Mouse (Mus musculus): ENCODE data around the gene Srp68.
"Not testable (repeated sequence)": the region's sequence is repeated elsewhere in the genome, so short reads cannot be mapped to it uniquely, and the experiment has no call there.

Srp68 gene

GRCm38 (mm10) chr11:116283982-116284381 lies 10.0 kb upstream of the Srp68 start:
- no peak for DNase-seq (ENCODE audit: low read depth in 1 of 2, low spot score in 2 of 2)

- no peak for DNase-seq (ENCODE audit: low read depth in 1 of 2, low spot score in 2 of 2)
Observed at GRCm38 (mm10) chr11:116282912-116283521, 9.0 kb upstream of the Srp68 start.

DNA sequence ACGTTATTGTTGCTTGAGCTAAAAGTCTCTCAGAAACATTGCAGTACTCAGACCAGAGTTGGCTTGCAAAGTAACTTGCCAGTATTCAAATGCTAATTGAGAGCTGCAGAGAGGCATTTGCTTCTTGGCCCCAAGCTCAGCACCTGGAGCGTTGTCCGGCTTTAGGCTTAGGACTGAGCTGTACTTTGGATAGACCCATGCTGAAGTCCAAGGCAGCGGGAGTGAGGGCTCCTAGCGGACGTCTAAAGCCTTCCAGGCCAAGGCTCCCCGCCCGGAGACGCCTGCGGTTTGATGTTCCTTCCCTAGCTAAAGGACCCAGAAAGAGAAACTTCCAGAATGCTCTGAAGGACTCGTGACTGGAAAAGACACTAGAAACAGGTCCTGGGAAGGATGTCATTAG lies 8.1 kb upstream of the Srp68 start:
- DNase-seq (ENCODE audit: low read depth in 1 of 2, low spot score in 2 of 2), result no peak

GRCm38 (mm10) chr11:116281671-116282070 lies 7.7 kb upstream of the Srp68 start:
- no peak for DNase-seq (ENCODE audit: low read depth in 1 of 2, low spot score in 2 of 2)

DNA sequence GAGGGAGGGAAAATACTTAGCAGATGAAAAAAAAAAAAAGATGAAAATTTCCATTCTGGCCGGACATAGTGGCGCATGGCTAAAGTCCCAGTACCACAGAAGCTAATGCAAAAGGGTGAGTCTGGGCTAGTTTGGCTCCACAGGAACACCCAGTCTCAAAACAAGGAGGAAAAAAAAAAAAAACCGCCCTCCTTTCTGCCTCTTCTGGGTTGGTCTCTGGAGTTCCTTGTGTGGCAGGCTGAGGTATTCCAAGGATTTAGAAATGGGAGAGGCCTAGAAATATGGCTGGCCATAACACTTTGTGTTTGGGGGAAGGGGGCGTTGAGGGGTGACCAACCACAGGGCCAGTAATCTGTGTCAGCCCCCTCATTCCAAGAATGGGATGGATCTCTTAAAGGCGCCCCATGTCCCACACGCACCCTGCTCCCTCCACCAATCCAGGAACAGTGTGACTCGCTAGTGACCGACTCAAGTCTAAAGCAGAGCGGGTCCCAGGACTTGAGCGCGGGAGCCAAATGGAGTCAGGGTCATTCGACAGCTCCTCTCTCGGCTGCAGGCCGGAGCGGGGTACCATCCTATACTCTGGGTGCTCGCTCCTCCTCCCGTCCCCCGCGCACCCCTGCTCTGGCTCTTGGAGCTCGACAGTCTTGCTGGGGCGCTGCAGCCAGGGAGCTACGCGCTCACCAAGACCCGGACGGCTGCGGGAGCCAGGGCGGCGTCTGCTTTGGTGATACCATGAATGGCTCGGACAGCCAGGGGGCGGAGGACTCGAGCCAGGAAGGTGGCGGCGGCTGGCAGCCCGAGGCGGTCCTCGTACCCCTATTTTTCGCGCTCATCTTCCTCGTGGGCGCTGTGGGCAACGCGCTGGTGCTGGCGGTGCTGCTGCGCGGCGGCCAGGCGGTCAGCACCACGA lies 7.0 kb upstream of the Srp68 start, which contains the start of gene Galr2:
TSS of gene Galr2 (plus strand) at position 189 of the 913 bp plus-strand sequence.
- DNase-seq (ENCODE audit: low read depth in 1 of 2, low spot score in 2 of 2), result no peak

GRCm38 (mm10) chr11:116277184-116277583 lies 3.2 kb upstream of the Srp68 start:
- not testable (repeated sequence) for DNase-seq (ENCODE audit: low read depth in 1 of 2, low spot score in 2 of 2)

GRCm38 (mm10) chr11:116273469-116274044 lies 460 bp downstream of the Srp68 start:
- no peak for DNase-seq (ENCODE audit: low read depth in 1 of 2, low spot score in 2 of 2)

DNA sequence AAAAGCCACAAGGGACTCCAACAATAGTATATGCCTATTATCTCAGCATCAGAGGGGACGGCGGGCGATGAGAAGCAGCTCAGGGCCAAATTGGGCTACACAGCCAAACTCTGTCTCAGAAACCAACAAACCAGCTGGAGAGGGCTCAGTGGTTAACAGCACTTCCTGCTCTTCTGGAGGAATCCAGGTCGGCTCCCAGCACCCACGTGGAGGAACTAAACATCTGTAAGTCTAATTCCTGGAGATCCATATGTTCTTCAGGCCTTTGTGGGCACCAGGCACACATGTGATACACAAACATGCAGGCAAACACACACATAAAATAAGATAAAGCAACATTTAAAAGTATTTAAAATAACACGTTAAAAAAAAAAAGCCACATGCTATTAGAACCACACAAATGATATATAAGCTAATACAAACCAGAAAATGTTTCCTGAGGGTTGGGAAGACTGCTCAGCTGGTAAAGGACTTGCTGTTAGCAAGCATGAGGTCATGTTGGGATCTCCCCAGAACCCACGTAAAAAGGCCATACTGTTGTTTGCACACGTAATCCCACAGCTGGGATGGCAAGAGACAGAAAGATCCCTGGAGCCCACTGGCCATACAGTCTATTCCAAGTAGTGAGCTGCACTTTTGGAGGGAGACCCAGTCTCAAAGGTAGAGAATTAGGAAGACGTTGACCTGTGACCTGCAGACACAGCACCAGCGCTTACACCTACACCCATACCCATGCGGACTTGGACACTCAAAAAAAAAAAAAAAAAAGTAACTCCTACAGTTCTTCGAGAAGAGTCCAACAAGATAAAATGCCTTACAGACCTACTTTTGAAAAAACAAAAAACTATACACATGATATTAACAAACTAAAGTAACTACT lies 1.2 kb downstream of the Srp68 start:
- DNase-seq (ENCODE audit: low read depth in 1 of 2, low spot score in 2 of 2), result no peak

DNA sequence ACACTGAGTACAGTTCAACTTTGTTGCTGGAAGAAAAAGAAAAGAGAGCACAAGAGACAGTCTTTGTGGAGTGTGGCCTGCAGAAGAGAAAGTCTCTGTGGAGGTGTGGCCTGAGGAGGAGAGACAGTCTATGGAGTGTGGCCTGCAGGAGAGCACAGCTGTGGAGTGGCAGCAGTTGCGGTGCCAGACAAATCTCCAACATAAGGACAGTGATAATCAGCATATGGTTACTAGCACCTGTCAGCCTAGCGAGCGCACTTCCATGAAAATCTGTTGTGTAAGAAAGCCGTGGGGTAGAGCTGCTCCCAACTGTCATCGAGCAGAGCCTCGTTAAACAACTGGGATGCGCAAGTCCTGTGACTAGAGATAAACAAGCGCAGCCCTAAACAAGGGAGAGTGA lies 4.5 kb downstream of the Srp68 start:
- no peak for DNase-seq (ENCODE audit: low read depth in 1 of 2, low spot score in 2 of 2)

DNA sequence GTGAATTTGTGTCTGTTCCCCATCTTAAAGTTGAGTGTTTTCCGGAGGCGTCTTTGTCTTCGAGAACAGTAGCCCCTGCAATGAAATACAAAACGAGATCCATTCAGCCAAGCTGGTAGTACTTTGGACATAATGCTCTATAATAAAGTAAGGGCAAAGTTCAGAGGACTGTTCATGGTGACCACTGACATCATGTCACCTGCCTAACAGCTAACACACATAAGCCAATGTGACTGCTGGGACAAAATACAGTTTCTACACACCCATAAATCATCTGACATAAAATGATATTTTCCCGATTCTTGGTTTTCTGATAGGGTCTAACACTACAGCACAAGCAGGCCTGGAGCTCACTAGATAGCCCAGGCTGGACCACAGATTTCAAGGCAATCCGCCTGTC lies 5.7 kb downstream of the Srp68 start:
- no peak for DNase-seq (ENCODE audit: low read depth in 1 of 2, low spot score in 2 of 2)

GRCm38 (mm10) chr11:116267637-116268036 lies 6.4 kb downstream of the Srp68 start:
- no peak for DNase-seq (ENCODE audit: low read depth in 1 of 2, low spot score in 2 of 2)

DNA sequence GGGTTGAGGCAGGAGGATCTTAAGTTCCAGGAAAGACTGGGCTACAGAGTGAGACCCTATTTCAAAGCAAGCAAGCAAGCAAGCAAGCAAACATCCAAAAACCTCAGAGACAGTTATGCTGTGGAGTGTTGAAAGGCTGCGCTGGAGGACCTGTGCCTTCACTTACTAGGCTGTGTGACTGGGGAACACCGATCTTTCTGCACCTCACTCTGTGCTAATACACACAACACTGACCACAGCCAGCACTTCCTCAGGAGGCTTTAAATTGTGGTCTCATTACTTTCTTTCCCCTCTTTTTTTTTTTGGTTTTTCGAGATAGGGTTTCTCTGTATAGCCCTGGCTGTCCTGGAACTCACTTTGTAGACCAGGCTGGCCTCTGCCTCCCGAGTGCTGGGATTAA lies 8.2 kb downstream of the Srp68 start:
- DNase-seq (ENCODE audit: low read depth in 1 of 2, low spot score in 2 of 2), result no peak

DNA sequence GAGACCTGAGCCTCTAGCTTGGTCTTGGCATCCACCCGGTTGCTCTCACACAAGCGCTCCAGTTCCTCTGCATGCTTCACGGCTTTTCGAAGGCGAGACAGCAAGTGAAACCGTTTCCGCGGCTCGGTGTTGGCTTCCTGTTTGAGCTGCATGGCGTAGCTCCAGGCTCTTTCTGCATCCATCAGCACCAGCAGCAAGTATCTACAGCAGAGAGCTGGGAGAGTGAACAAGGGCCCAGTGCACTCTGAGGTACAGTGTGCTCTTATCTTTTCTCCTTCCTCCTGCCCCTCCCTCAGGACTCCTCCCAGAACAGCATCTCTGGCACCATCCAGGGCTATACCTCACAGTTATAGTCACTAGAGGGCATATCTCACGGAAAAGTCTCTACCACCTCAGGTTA lies 8.7 kb downstream of the Srp68 start:
- DNase-seq (ENCODE audit: low read depth in 1 of 2, low spot score in 2 of 2), result no peak

DNA sequence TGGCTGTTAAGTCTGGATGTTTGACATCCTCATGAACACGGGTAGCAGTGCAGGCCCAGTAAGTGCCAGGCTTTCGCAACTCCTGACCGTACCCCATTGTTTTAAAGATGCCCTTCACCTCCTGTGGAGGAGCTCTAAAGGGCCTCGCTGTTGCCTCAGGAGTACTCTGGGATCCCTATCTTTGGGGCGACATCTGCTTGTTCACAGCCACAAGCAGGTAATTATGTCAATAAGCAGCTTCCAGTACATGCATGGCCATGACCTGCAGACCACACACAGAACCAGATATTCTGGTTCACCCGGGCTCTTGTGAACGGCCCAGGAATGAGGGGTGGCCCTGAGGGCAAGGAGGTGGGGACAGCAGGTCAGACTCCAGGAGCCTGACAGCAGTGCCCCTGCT lies 13.8 kb downstream of the Srp68 start:
- DNase-seq (ENCODE audit: low read depth in 1 of 2, low spot score in 2 of 2), result no peak

DNA sequence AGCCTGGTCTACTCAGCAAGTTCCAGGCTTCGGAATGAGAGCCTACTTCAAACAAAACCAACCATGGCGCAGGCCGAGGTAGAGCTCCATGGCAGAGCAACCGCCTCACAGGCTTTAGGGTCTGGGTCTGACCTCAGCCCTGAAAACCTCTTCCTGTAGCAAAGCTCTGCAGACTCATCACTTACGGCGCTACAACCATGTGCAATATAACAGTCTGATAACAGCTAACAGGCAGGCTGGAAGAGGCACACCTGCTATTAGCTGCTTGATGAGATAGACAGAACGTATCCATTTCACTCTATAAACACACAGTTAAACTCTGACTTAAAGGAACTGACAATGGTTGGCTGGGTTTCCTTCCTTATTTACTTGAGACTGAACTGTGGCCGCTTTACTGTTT lies 14.6 kb downstream of the Srp68 start:
- DNase-seq (ENCODE audit: low read depth in 1 of 2, low spot score in 2 of 2), result no peak

DNA sequence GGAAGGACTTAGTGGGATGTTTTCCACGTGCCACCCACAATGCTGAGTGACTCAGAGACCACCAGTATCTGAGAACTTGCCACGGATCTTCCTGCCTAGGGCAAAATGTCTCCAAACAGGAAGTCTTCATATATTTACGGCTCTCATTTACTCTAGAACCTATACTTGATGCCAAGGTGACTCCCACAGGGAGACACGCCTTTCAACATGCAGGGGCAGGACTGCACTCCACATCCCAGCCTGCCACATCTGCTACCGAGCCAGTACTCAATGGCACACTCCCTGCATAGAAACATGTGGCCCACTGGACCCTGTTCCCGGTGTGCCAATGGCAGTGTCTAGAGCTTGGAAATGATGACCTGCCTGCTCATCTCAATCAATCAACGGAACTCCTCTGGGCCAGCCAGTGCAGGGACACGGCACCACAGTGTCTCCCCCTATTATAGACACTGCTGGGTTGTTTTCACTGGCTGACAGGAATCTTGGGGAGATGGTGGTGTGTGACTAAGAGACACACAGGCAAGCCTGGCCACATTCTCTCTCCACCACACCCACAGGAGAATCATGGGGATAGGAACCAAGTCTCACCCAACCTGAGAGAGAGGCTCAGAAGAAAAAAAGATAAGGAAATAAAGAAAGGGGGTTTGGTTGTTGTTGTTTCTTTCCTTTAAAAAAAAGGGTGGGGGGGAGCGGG lies 17.9 kb downstream of the Srp68 start:
- no peak for DNase-seq (ENCODE audit: low read depth in 1 of 2, low spot score in 2 of 2)

- DNase-seq (ENCODE audit: low read depth in 1 of 2, low spot score in 2 of 2), result no peak
Observed at GRCm38 (mm10) chr11:116255090-116255981, 18.7 kb downstream of the Srp68 start.

DNA sequence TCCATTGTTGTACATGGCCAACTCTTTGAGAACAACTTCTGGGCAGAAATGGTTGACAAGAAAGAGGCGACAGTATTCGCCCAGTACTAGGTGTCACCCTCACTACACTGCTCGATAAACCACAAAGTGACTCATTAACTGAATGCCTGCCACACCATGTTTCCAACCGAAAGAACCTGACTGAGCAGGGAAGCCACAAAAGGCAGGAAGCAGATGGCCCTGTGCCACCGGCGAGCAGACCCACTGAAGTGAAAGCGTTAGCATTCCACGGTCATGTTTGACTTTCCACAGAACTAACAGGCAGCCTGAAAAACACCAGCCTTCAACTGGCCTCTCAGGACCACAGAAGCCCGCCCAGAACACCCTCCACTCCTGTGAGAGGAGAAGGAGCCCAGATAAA lies 19.4 kb downstream of the Srp68 start:
- DNase-seq (ENCODE audit: low read depth in 1 of 2, low spot score in 2 of 2), result peak in 1 of 2 experiments; percentile 27

DNA sequence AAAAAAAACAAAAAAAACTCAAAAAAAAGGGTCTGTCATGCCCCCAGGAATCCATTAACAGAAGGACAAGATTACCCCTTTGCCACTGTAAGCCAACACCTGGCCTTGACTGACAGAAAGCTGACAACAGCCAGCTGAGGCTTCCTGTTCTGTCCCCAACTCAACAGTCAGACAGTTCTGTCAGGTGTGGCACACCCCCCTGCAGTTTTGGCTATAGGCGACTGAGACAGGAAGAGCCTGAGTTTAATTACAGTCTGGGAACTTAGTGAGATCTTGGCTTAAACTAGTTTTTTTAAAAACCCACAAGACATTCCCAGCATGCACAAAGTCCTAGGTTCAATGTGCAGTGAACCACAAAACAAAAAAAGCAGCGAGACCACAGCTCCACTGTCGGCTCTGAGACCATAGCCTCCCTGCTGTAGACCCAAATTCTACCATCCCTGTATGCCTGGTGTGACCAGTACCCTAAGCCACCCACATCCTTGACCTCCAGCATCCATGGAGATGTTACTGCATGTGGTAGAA lies 20.9 kb downstream of the Srp68 start:
- DNase-seq (ENCODE audit: low read depth in 1 of 2, low spot score in 2 of 2), result no peak
